Mouse (Mus musculus): ENCODE data around the gene Phf8. TPM values are rescaled to one million over a fixed set of nuclear protein-coding genes. Genes with fewer than 3 reads are reported as not detected.
A peak's percentile ranks its signal among the peaks of the same experiment; 100 is the strongest.

The Phf8 gene
- total RNA-seq (2012; rRNA removed) (7.3 and 8.8 TPM in 2 replicates), total RNA-seq (2014; rRNA removed) (4.9 and 6.5 TPM in 2 replicates), polyA plus RNA-seq (2012; ENCODE audit: insufficient read length, low read depth) (14.1 and 14.4 TPM in 2 replicates)

GRCm38 (mm10) chrX:151520458-151521322 is at the start of gene Phf8:
TSS of gene Phf8 (plus strand) at chrX:151520672.
- peak within 1 kb of the TSS; percentile 69 for H3K27ac ChIP-seq (ENCODE audit: insufficient read depth, low read depth)
- peak within 1 kb of the TSS; percentile 98 for H3K9ac ChIP-seq (ENCODE audit: insufficient read depth, low read depth)
- DNase-seq (ENCODE audit: extremely low read depth), result peak; percentile 94
- H3K27me3 ChIP-seq (replicated peaks), result no peaks in the 10 kb centered on the region
- H3K4me1 ChIP-seq (ENCODE audit: control insufficient read depth in 1 of 2, insufficient read depth in 2 of 2), result peaks cover 0 to 5% of the 10 kb centered on the region in 2 experiments; a peak in 1 of 4 replicates
- H3K4me2 ChIP-seq (ENCODE audit: insufficient read depth, low read depth, poor library complexity, severe bottlenecking), result peak within 1 kb of the TSS; percentile 56
- H3K4me3 ChIP-seq (replicated peaks in 1 of 3; ENCODE audit: low read depth in 2 of 3, low read length in 2 of 3, poor library complexity in 1 of 3), result peak within 1 kb of the TSS; percentile 51 to 84 (median 68)
- H3K9me3 ChIP-seq (replicated peaks; ENCODE audit: low read length), result no peaks in the 10 kb centered on the region
- dilution Hi-C loops (cut with MboI; ENCODE audit: extremely low pct_ligation_motif_present, extremely low pct_unique_long_range_greater_than_20kb, low sequenced_read_pairs), result no loop called here
- H3K36me3 ChIP-seq (replicated peaks in 1 of 2; ENCODE audit: control insufficient read depth in 1 of 2, insufficient read depth in 1 of 2, low read length in 1 of 2), result peaks cover 3 to 4% of the 10 kb centered on the region in 2 experiments
- TF ChIP-seq MEF2A (IDR thresholded peaks at IDR 0.05; ENCODE audit: borderline replicate concordance, low read depth, low read length) (no peak), TCF12 (IDR thresholded peaks at IDR 0.05; ENCODE audit: low read depth, low read length) (peak; percentile 40; the same call in 1 of the 2 replicates), JUN (IDR thresholded peaks at IDR 0.05; ENCODE audit: insufficient read depth, low read depth, low read length) (no peak), RAD21 (IDR thresholded peaks at IDR 0.05; ENCODE audit: low read depth, low read length) (no peak), PAX5 (IDR thresholded peaks at IDR 0.05; ENCODE audit: low read length) (no peak), HCFC1 (IDR thresholded peaks at IDR 0.05; ENCODE audit: low read depth, low read length) (peak; percentile 74), POLR2A (IDR thresholded peaks at IDR 0.05; ENCODE audit: low read depth, low read length) (peak; percentile 78), SMC3 (IDR thresholded peaks at IDR 0.05; ENCODE audit: low read depth, low read length) (no peak), NELFE (IDR thresholded peaks at IDR 0.05; ENCODE audit: low read depth, low read length) (peak; percentile 56), CHD2 (IDR thresholded peaks at IDR 0.05; ENCODE audit: low read length) (no peak), UBTF (IDR thresholded peaks at IDR 0.05; ENCODE audit: low read depth, low read length) (no peak), ZMIZ1 (IDR thresholded peaks at IDR 0.05; ENCODE audit: low read depth, low read length) (peak; percentile 50; the same call in 1 of the 2 replicates), EP300 (IDR thresholded peaks at IDR 0.05; ENCODE audit: low read length) (no peak), SIN3A (IDR thresholded peaks at IDR 0.05; ENCODE audit: low read length) (peak; percentile 62), KAT2A (IDR thresholded peaks at IDR 0.05; ENCODE audit: insufficient replicate concordance, low read length) (no peak), USF2 (conservative IDR thresholded peaks at IDR 0.05; ENCODE audit: low read depth, low read length) (no peak), GABPA (IDR thresholded peaks at IDR 0.05; ENCODE audit: insufficient replicate concordance, low read depth, low read length) (no peak), ZNF384 (IDR thresholded peaks at IDR 0.05; ENCODE audit: low read depth, low read length) (peak; percentile 89; the same call in 1 of the 2 replicates), ELF1 (IDR thresholded peaks at IDR 0.05; ENCODE audit: low read depth, low read length) (peak; percentile 78), USF1 (IDR thresholded peaks at IDR 0.05; ENCODE audit: low read depth, low read length) (no peak), MXI1 (IDR thresholded peaks at IDR 0.05; ENCODE audit: low read depth, low read length) (peak; percentile 70), NRF1 (IDR thresholded peaks at IDR 0.05; ENCODE audit: low read depth, low read length) (peak; percentile 81), MYC (IDR thresholded peaks at IDR 0.05; ENCODE audit: low read depth, low read length) (0 out of 2 replicates have a peak, but pooled peaks have one; percentile 14), BHLHE40 (IDR thresholded peaks at IDR 0.05; ENCODE audit: low read depth, low read length) (peak; percentile 40), ZC3H11A (IDR thresholded peaks at IDR 0.05; ENCODE audit: low read depth, low read length) (peak; percentile 88), IRF4 (IDR thresholded peaks at IDR 0.05; ENCODE audit: low read depth, low read length) (no peak), RCOR1 (conservative IDR thresholded peaks at IDR 0.05; ENCODE audit: low read depth, low read length) (no peak), ZKSCAN1 (IDR thresholded peaks at IDR 0.05; ENCODE audit: borderline replicate concordance, low read depth, low read length) (no peak), ETS1 (conservative IDR thresholded peaks at IDR 0.05; ENCODE audit: low read depth, low read length) (no peak), JUND (conservative IDR thresholded peaks at IDR 0.05; ENCODE audit: low read depth, low read length) (no peak), MAX (IDR thresholded peaks at IDR 0.05; ENCODE audit: low read length) (no peak), MAFK (IDR thresholded peaks at IDR 0.05; ENCODE audit: insufficient replicate concordance, low read length) (no peak)
- in situ Hi-C loops (cut with MboI; ENCODE audit: low pct_ligation_motif_present, low pct_unique_long_range_greater_than_20kb, low sequenced_read_pairs), result no loop called here
- peaks cover 6% of the 10 kb centered on the region; the same call in 1 of the 2 replicates for H3K79me2 ChIP-seq (replicated peaks; ENCODE audit: control insufficient read depth, extremely low read depth, insufficient read depth, poor library complexity, severe bottlenecking)
